Mouse (Mus musculus): ENCODE results near the gene Smg8.

Smg8 gene

GRCm38 (mm10) chr11:87043052-87043451 lies 43.5 kb downstream of the Smg8 start:
- no peak for DNase-seq (ENCODE audit: low read depth, low spot score)

- no peak for DNase-seq (ENCODE audit: low read depth, low spot score)
Measured at GRCm38 (mm10) chr11:87039307-87039963, 47.1 kb downstream of the Smg8 start.

DNA sequence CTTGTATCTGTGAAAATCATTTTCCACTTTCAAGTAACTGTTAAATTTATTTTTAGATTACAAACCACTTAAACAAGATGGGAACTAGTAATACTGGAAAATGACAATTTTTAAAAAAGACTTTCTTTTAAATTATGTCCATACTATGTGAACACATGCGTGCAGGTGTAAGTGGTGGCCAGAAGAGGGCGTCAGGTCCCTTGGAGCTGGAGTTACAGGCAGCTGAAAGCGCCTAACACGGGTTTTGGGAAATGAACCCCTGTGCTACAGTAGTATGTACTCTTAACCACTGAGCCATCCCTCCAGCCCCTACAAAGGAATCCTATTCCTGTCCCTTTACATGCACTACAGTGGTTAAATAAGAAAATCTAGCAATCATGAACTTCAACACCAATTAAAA lies 50.4 kb downstream of the Smg8 start:
- no peak for DNase-seq (ENCODE audit: low read depth, low spot score)

DNA sequence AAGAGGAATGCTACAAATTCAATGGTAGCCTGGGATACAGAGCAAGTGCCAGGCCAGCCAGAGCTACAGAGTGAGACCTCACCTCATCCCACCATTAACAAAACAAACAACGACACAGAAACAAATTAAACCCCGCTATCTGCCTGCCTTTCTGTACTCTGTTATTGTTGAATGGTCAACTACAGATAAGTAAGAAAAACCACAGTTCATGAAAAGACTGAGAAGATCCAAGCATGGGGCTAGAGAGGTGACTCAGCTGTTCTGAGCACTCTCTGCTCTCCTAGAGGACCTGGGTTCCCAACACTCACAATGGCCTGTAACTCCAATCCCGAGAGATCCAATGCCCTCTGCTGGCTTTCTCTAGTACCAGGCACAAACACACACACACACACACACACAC lies 58.4 kb downstream of the Smg8 start:
- DNase-seq (ENCODE audit: low read depth, low spot score) = no peak
